Mouse (Mus musculus): Measurements from ENCODE around the gene Knstrn. TPM values are rescaled to one million over a fixed set of nuclear protein-coding genes. Genes with fewer than 3 reads are reported as not detected.

The Knstrn gene
- total and polyA plus RNA-seq, 3 experiments, result 72.9 to 97.2 (median 72.9) TPM

- H3K27me3 ChIP-seq (replicated peaks), result peaks cover 19% of the 10 kb centered on the region
- H3K4me1 ChIP-seq (ENCODE audit: control insufficient read depth in 1 of 2, insufficient read depth in 2 of 2), result peaks cover 8 to 54% of the 10 kb centered on the region in 2 experiments
- in situ Hi-C loops (cut with MboI; ENCODE audit: low pct_ligation_motif_present, low pct_unique_long_range_greater_than_20kb, low sequenced_read_pairs), result no loop called here
- H3K9ac ChIP-seq (ENCODE audit: insufficient read depth, low read depth), result peak overlapping the region; percentile 87
- no peaks in the 10 kb centered on the region for H3K9me3 ChIP-seq (replicated peaks; ENCODE audit: low read length)
- H3K4me3 ChIP-seq (replicated peaks in 1 of 3; ENCODE audit: low read depth in 2 of 3, low read length in 2 of 3, poor library complexity in 1 of 3), result peak overlapping the region; percentile 71 to 92 (median 87)
- dilution Hi-C loops (cut with MboI; ENCODE audit: extremely low pct_ligation_motif_present, extremely low pct_unique_long_range_greater_than_20kb, low sequenced_read_pairs), result no loop called here
- peak; percentile 93 for DNase-seq (ENCODE audit: extremely low read depth)
- peaks cover 42% of the 10 kb centered on the region for H3K79me2 ChIP-seq (replicated peaks; ENCODE audit: control insufficient read depth, extremely low read depth, insufficient read depth, poor library complexity, severe bottlenecking)
- TF ChIP-seq BHLHE40 (IDR thresholded peaks at IDR 0.05; ENCODE audit: low read depth, low read length) (peak; percentile 47; the same call in 1 of the 2 replicates), TCF12 (IDR thresholded peaks at IDR 0.05; ENCODE audit: low read depth, low read length) (0 out of 2 replicates have a peak, but pooled peaks have one; percentile 13), SIN3A (IDR thresholded peaks at IDR 0.05; ENCODE audit: low read length) (no peak), RAD21 (IDR thresholded peaks at IDR 0.05; ENCODE audit: low read depth, low read length) (no peak; the same call in none of the 2 replicates), POLR2A (IDR thresholded peaks at IDR 0.05; ENCODE audit: low read depth, low read length) (peak; percentile 54), JUND (conservative IDR thresholded peaks at IDR 0.05; ENCODE audit: low read depth, low read length) (no peak), MEF2A (IDR thresholded peaks at IDR 0.05; ENCODE audit: borderline replicate concordance, low read depth, low read length) (no peak), MAZ (IDR thresholded peaks at IDR 0.05; ENCODE audit: low read depth, low read length) (0 out of 2 replicates have a peak, but pooled peaks have one; percentile 59), NRF1 (IDR thresholded peaks at IDR 0.05; ENCODE audit: low read depth, low read length) (peak; percentile 24; the same call in 1 of the 2 replicates), ELF1 (IDR thresholded peaks at IDR 0.05; ENCODE audit: low read depth, low read length) (peak; percentile 94), UBTF (IDR thresholded peaks at IDR 0.05; ENCODE audit: low read depth, low read length) (peak; percentile 74; the same call in 1 of the 2 replicates), ZMIZ1 (IDR thresholded peaks at IDR 0.05; ENCODE audit: low read depth, low read length) (no peak), CHD2 (IDR thresholded peaks at IDR 0.05; ENCODE audit: low read length) (no peak; the same call in none of the 2 replicates), MAFK (IDR thresholded peaks at IDR 0.05; ENCODE audit: insufficient replicate concordance, low read length) (no peak), ZKSCAN1 (IDR thresholded peaks at IDR 0.05; ENCODE audit: borderline replicate concordance, low read depth, low read length) (no peak), CTCF (conservative IDR thresholded peaks at IDR 0.05 in 1 of 2, IDR thresholded peaks at IDR 0.05 in 1 of 2; ENCODE audit: low read depth in 2 of 2, low read length in 2 of 2) (peak in 1 of 2 experiments; percentile 23; a peak in 2 of 4 replicates), SMC3 (IDR thresholded peaks at IDR 0.05; ENCODE audit: low read depth, low read length) (no peak; the same call in 1 of the 2 replicates), HCFC1 (IDR thresholded peaks at IDR 0.05; ENCODE audit: low read depth, low read length) (no peak; the same call in 1 of the 2 replicates), ETS1 (conservative IDR thresholded peaks at IDR 0.05; ENCODE audit: low read depth, low read length) (no peak), RCOR1 (conservative IDR thresholded peaks at IDR 0.05; ENCODE audit: low read depth, low read length) (no peak)
- peak overlapping the region; percentile 98 for H3K27ac ChIP-seq (ENCODE audit: insufficient read depth, low read depth)
- H3K36me3 ChIP-seq (replicated peaks in 1 of 2; ENCODE audit: control insufficient read depth in 1 of 2, insufficient read depth in 1 of 2, low read length in 1 of 2), result no peaks in the 10 kb centered on the region
- peak overlapping the region; percentile 94 for H3K4me2 ChIP-seq (ENCODE audit: insufficient read depth, low read depth, poor library complexity, severe bottlenecking)
Measured at GRCm38 (mm10) chr2:118901175-118902031, 87.6 kb downstream of the Knstrn start.

All from CH12.LX (cell line).